Mouse (Mus musculus) liver, embryonic 14.5 days (tissue): ENCODE data around the gene Olfr263.

Source experiments
- CTCF ChIP-seq: IDR thresholded peaks from 2 replicates; pipeline ENCODE4 v1.5.1; 2016; ENCODE audit warnings: antibody characterized with exemption, low read depth, control low read depth
- EP300 ChIP-seq: IDR thresholded peaks from 2 replicates; pipeline ENCODE4 v1.6.1; 2016; ENCODE audit warnings: antibody characterized with exemption, low read depth

DNA sequence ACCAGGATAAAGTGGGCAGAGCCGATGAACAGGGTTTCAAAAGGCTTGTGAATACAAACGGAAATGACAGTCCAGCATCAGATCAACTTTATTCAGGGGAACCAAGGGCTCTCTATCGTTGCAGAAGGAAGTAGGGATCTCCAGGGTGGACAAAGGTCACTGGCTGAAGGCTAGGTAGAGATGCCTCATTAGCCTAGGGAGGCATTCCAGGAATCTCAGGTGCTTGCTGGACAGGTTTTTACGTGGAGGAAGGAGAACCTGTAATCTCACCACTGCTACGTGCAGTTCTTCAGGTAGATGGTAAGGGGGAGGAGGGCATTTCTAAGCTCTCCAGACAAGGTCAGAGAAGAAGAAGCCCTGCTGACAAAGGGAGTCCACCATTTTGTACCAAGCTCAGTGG is 48.2 kb downstream of the Olfr263 start:
- TF ChIP-seq CTCF, result no peak
- no peak for TF ChIP-seq EP300
